Mouse (Mus musculus) 416B (cell line): ENCODE measurements around the gene Nfam1.
A peak's percentile ranks its signal among the peaks of the same experiment; 100 is the strongest.

Source experiments
- DNase-seq: peaks from one replicate; pipeline ENCODE4 v3.0.0; 2011; ENCODE audit warnings: low read depth

Nfam1 gene

GRCm38 (mm10) chr15:83037755-83038483, 4.8 kb upstream of the Nfam1 start:
- peak; percentile 83 for DNase-seq

DNA sequence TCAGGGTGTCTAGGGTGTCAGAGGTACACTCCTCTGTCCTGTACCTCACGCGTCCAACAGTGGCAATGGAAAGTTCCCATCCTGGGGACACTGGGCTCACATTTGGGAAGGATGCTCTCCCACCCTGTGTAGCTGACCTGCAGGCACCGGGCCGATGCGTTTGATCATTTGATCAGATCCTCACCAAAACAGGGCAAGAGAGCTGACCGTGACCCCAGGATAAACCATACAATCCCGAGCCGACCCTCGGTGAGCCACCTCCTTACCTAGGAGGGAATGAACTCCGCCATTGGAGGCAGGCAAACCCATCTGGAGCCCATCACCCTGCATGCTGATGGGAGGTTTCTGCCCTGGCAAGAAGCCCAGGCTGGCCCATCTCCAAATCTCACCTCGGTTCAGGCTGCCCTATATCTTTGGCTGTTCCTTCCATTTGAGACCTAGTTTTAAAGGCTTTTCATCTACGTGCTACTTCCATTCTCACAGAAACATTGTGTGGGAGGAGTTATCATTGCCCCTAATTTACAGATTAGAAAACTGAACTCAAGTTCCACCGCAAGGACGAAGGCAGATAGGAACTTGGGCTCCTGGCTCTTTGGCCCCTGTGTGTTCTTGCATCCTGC, 3.9 kb upstream of the Nfam1 start:
- DNase-seq: peak; percentile 59

GRCm38 (mm10) chr15:83036089-83036488, 3.0 kb upstream of the Nfam1 start:
- DNase-seq: peak; percentile 88

GRCm38 (mm10) chr15:83034275-83034977, 1.3 kb upstream of the Nfam1 start:
- no peak for DNase-seq

DNA sequence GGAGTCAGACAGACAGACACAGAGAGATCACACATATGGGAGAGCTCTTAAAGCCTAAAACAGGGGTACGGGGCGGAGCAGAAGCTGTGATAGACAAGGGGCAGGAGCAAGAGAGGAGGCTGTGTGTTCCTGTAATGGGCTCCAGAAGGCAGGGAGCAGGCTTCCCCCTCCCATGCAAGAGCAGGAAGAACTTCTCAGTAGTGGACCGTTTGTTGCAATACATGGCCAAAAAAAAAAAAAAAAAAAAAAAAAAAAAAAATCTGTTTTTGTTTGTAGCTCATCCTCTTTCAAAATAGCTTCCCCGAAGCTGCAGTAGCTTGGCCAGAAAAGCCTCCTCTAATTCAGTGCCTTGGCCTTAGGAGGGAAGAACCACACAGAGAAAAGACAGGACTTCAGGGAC, 2.2 kb downstream of the Nfam1 start:
- DNase-seq: peak; percentile 57

DNA sequence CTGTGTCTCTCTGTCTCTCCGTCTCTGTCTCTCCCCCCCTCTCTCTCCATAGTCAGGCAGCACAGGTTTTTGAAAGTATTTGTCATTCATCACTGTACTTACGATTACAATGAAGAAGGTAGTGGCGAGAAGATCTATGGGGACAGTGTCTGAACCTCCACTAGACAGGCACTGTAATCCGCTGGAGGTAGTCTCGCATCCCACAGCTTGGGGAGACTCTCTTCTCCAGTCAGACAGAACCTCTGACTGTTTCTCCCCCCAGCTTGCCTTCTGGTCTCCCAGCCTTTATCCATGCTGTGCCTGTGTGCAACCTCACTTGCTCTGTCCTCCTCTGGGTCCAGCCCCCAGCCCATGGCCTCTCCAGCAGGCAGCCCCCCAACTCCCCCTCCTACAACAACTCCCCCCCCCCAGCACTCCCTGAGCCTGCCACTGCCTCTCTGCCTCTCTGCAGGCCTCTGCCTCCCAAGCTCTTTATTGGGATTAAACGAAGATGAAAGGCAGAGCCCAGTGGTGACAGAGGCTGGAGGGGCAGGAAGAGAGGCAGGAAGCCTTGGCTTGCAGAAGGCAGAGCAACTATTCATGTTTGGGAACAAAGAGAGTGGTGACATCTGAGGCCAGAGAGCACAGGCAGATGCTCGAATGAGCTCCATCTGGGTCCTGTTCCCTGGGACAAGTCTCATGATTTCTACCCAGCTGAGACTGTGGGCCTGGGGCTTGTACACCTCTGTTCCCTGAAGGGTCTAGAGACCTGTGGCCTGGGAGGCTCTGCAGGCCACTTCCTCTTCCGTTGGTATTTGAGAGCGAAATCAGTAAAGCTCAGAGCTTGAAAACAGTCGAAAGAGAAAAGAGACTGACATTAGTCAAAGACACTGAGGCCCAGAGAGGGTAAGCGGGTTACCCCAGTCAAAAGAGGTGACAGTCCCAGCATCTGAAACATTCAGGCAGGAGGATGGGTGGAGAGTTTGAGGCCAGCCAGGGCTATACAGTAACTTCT, 3.1 kb downstream of the Nfam1 start:
- DNase-seq: peak; percentile 55

DNA sequence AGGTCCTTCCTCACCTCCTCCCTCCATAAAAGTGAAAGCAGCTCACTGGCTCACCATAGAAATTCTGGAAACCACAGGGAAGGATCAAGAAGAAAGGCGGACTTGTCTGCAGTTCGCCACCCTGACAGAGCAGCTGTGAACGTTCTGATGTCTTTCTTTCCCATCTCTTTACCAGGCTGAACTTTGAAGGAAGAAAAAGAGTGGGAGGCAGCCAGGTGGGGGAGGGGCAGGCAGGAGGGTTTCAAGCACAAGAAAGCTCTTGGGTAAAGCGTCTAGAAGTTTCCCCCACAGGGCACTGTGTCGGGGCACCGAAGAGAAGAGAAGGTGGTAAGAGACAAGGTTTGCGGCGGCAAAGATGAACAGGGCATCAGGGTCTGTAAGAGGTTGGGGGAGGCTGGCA, 7.0 kb downstream of the Nfam1 start:
- DNase-seq: no peak

GRCm38 (mm10) chr15:83025041-83025760, 7.9 kb downstream of the Nfam1 start:
- DNase-seq: no peak

DNA sequence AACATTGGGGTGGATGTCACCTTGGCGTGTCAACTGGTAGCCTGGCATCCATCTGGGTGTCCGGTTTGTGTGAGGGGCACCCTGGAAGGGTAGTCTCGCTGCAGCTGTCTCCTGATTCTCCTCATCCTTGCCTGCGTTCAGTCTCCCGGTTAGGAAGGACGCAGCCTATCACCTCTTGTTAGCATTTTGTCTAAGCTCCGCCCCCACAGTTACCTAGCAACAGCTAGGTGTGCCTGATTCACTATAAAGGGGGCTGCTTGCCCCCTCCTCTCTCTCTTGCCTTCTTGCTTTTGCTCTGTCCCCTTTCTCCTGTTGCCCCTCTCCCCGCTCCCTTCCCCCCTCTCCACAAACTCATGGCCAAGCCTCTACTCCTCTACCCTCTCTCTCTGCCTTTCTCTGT, 10.2 kb downstream of the Nfam1 start:
- no peak for DNase-seq

DNA sequence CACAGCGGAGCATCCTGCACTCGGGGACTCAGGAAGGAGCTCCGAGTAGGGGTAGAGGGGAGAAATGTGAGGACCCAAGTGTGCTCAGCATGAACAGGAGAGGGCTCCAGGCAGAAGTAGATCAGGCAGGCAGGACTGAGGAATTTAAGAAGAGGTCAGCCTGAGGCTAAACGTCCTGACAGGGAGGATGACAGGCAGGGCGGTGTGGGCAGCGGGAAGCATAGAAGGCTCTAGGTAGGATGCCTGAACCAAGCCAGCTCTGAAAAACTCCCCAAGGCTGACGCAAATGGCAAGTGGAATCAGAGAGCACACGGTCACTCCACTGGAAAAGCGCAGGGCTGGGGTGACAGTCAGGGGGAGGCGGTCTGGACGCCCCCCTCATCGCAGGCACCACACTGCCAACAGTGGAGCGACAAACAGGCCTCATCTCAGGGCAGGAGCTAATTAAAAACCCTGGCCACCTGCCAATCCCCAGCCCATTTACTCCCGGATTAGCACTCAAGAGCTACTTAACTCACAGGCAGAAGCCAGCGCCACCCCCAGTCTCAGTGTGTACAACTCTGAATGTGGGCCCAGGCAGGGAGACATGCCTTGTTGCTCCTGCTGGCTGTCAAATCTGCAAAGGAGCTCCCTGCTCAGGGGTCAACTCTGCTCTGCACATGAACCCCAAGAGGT, 22.0 kb downstream of the Nfam1 start:
- DNase-seq: no peak

GRCm38 (mm10) chr15:83010423-83010822, 22.7 kb downstream of the Nfam1 start:
- no peak for DNase-seq

DNA sequence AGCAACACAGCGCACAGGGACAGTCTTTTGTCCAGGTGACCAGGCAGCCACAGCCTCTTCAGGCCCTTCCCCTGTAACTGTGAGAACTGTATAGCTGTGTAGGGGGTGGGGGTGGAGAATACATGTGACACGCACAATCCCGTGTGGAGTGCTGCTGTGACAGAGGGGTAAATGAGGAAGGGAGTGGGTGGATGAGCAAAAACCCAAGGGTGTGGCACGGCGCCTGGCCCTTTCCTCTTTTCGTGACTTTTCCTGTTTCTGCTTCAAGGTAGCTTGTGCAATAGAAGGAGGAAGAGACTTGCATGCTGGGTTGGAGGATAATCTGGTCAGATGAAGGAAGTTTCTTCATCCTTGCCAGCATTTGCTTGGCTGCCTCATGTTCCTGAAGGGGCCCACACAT, 23.6 kb downstream of the Nfam1 start:
- peak; percentile 85 for DNase-seq

DNA sequence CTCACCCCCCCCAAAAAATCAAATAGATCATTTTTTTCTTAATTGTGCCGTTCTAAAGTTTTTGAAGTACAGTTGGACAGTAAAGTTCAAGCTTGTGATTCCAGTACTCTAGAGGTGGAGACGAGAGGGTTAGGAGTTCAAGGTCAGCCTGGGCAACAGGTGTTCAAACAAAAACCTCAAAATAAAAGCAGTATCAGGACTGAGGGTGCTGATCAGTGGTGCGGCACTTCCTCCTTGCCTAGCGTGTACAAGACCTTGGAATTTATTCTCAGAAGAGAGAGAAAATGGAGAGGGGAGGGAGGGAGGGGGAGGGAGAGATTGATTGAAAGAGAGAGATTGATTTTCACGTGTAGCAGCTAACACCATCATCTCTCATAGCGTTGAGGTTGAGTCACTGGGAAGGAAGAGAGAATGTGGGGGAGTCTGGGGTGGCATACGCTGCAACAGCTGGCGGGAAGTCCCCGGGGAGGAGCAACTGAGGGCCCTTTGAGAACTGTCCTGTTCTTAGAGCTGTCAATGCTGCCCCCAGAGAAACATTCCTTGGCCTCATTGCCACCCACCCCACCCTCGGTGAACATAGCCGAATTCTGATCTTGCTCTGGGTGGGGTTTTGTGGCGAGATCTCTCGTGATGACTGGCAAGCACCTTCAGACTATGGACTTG, 24.2 kb downstream of the Nfam1 start:
- peak; percentile 65 for DNase-seq

DNA sequence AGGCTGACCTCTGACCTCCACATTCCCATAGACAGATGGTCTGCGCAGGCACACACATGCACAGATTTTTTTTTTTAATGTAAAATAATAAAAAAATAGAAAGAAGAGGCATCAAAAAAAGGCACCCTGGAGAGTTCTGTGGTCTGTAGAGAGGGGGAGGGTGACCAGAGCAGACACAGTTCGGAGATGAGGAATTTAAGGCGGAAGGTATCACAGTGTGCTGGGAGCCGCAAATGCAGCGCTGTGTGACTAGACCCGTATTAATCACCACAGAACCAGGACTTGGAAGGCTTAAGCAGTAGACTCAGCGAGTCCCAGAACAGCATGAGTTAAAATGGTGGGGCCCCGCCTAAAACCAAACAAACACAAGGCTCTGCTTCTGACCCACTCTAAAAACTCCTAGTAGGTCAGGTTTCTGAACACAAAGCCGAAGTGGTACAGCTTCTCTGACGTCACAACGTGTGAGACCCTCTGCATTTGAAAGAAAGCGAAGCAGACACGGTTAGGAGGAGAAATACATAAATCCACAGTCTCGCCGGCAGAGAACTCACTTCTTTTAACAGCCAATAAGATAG, 25.7 kb downstream of the Nfam1 start:
- DNase-seq: no peak

DNA sequence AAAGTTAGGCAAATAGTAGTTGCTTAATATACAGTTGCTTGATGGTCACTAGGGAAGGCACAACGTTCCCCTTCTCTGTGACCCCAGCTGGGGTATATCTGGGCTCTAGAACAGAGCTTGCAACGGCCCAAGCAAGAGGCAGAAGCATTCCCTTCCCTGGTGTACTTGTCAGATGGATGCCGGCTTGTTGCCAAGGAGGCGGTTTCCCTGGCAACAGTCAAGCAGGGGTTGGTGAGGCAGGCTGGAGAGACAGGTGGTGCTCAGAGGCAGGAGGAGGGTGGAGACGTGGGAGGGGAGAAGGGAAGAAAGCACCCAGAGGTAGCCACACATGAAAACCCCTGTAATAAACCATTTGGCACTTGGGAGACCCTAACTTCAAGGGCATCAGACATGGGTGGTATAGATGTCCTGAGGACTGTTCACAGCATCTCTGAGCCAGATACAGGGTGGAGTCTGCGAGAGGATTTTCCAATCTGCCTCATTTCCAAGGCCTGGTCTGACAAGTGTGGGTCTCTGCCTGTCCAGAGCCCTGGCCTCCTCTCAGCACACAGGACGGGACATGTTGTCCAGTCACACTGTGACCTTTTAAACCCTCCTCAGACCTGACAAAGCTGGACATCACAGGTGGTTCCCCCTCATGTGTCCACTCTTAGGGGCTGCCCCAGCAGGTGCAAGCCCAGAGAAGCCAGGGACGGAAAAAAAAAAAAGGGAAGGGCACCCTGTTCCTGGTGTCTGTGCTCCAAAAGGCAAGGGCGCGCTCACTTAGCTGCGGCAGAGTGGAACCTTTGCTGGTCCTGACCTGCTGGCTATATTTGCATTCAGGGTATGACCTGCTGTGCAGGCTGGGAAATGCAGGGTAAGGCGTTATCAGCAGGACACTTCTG, 30.2 kb downstream of the Nfam1 start:
- DNase-seq: no peak

DNA sequence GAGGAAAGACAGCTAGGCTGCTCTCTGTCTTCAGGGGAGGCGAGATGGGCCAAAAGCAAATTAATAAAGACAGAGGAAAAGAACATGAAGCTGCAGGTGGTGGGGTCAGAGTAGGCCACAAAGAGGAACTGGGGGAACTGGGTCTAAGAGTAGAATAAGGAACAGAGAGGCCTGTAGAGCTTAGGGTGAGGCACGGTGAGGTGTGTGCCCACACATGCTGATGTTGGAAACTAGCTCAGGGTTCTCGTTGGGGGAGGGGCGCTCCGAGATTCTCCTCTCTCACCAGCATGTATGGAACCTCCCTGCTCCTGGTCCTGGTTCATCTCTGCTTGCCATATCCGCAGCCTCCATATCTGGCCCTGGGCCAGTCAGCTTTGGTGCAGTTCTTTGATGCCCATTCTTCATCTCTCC, 34.3 kb downstream of the Nfam1 start:
- no peak for DNase-seq

GRCm38 (mm10) chr15:82996431-82996830, 36.7 kb downstream of the Nfam1 start:
- no peak for DNase-seq

GRCm38 (mm10) chr15:82995239-82995638, 37.9 kb downstream of the Nfam1 start:
- no peak for DNase-seq

DNA sequence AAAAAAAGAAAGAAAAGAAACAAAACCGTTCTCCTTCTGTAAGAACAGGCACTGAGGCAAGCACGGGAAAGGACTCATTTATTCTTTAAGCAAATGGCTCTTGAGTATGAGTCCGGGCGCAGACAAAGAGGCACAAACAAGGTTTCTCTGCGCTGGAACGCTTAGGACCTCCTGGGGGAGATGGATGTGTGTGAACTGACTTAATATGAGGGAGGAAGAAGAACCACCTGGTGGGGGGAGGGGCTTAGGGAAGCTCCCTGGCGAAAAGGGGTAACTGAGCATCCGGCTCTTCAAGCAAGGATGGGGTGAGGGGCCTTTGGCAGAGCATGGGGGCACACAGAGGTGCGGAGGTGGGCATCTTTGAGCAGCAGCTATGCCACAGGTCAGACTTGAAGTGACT, 40.2 kb downstream of the Nfam1 start:
- no peak for DNase-seq
